Mouse (Mus musculus) common myeloid progenitor, adult 5-6 weeks (primary cell): ENCODE results near the gene Vmn1r194. TPM values are rescaled to one million over a fixed set of nuclear protein-coding genes. Genes with fewer than 3 reads are reported as not detected.
"Not testable (repeated sequence)": the region's sequence is repeated elsewhere in the genome, so short reads cannot be mapped to it uniquely, and the experiment has no call there.

Experiments used
- ATAC-seq: replicated peaks from 2 replicates; pipeline ENCODE4 v1.8.0; 2016; ENCODE audit warnings: low read depth, mild to moderate bottlenecking, moderate TSS enrichment, inconsistent platforms; ENCODE audit not compliant: poor library complexity, severe bottlenecking
- total RNA-seq: library from RNA; stranded (forward); fragments of 200-1000, 187-1606 nt; gene quantifications from 2 replicates; pipeline ENCODE4 v1.2.3, GENCODE M21; 2017

Gene Vmn1r194
- total RNA-seq: not detected in 2 replicates

DNA sequence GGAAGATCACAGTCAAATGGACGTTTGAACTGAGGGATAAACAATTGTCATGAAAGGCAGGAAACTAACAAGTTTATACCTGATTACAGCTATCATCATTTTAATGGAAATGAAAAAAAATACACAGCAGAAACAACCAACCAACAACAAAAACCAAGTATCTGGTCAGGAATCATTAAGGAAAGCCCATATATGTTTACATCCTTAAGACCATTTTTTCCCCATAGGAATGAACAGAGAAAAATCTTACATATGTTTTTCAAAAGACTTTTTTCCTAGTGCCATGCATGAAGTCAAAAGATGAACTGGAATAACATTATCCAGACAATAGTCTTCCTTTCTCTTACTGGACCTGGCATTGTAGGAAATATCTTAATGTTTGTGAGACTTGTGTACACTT lies at the start of gene Vmn1r194:
Gene Vmn1r194 (plus strand): TSS at position 301 of the 400 bp plus-strand sequence.
- ATAC-seq: no peak

DNA sequence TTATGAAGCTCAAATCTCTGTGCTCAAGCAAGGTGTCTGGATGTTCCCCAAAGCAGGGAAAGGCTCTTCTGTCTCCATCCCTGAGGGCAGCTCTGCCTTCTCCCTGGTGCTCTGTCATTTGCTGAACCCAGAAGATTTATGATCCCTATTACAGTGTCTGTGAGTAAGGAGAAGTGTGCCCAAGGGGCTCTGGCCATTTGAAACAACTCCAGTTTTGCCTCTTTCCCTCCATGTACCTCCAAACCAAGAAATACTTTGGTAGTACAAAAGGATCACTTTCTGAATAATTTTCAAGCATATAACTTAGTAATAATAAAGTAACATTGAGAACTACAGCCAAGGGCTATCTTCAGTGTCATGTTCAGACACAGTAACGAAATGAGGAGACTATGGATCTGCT lies 21.0 kb upstream of the Vmn1r194 start, which contains the start of gene Vmn1r193:
Gene Vmn1r193 (minus strand): TSS at position 101 of the 400 bp plus-strand sequence.
- ATAC-seq: not testable (repeated sequence)

DNA sequence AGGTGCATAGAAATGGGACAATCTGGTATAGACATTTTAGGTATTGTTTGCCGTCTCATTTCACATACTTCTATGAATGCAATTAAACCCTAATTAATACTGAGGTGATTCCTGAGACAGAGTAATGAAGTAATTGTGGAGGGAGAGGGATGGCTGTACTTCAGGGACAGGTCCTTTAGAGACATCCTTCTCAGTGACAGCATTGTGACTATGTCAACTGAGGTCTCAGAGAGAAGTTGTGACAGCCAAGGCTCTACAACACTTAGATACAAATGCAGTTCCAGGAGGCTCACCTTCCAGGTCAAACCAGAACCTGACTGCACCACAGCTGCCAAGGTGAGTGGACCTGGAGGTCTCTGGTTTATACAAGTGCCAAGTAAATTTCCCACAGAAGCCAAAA lies 26.2 kb downstream of the Vmn1r194 start, which contains the start of gene Vmn1r195:
Gene Vmn1r195 (plus strand): TSS at position 301 of the 400 bp plus-strand sequence.
- not testable (repeated sequence) for ATAC-seq

DNA sequence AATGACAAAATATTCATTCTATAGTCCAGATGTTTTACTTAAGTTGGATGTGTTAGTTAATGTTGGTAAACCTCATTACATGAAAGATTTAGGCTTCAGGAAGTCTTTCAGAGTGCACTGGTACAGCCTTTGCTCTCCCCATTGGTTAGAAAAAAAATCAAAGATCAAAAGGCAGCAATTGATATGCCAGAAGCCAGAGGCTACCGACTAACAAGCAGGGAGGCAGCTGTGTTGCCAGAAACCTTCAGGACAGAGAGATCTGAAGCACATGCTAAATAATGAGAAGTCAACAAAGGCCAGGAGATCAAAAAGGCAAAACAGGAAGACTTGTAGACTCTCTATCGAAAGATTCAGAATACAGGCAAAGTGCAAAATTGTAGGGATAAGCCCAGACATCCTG lies 27.7 kb downstream of the Vmn1r194 start:
- ATAC-seq: no peak

DNA sequence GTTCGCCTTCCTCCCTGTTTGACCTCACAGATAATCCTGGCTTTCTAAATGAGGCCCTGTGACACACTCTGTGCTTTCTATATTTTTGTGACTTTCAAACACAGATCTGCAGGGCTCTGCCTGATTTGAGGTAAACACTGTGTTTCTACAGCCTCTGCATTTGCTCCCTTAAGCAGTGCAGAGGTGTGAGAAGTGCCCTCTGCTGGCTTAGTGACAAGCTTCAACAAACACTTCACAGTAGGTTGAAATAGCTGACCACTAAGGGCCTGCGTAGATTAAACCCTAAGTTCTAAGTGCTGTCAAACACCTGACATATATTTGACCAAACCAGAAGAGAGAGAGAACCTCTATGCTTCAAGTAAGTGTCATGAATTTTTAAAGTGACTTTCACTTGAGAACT lies 40.6 kb downstream of the Vmn1r194 start:
- no peak for ATAC-seq

DNA sequence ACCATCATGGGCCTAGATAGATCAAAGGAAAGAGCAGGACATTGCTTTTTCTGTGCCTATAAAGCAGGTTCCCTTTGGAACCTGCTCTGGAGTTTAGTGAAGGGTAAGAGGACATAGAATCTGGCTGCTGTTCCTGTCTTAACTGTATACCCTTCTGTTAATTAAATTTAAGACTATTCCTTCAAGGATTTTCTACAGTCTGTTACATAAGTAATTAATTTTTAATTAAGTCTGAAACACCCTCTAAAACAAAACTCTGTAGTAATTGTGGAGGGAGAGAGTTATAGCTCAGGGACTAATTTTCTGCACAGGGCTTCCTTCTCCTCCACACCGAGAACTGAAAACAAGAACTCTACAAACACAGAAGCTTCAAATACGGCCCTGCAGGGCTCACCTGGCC lies 45.6 kb downstream of the Vmn1r194 start, which contains the start of gene Vmn1r196:
Gene Vmn1r196 (plus strand): TSS at position 301 of the 400 bp plus-strand sequence.
- ATAC-seq: no peak

Other genes starting within 250 kb of the Vmn1r194 start
- 0.73 and 5.5 TPM in 2 replicates for gene Prss16, start 234.5 kb upstream of the Vmn1r194 start, total RNA-seq
- gene Hist1h2ah, start 208.6 kb upstream of the Vmn1r194 start, total RNA-seq: 208 and 989 TPM in 2 replicates
- gene Hist1h2bk, start 208.3 kb upstream of the Vmn1r194 start, total RNA-seq: 1,449 and 1,731 TPM in 2 replicates
- 106 and 144 TPM in 2 replicates for gene Hist1h4i, start 202.9 kb upstream of the Vmn1r194 start, total RNA-seq
- 689 and 693 TPM in 2 replicates for gene Hist1h2ag, start 201.3 kb upstream of the Vmn1r194 start, total RNA-seq
- gene Hist1h2bj, start 201.0 kb upstream of the Vmn1r194 start, total RNA-seq: 591 and 710 TPM in 2 replicates
- gene Vmn1r188, start 159.8 kb upstream of the Vmn1r194 start, total RNA-seq: not detected in 2 replicates
- not detected in 2 replicates for gene Vmn1r189, start 138.4 kb upstream of the Vmn1r194 start, total RNA-seq
- gene Vmn1r191, start 60.2 kb upstream of the Vmn1r194 start, total RNA-seq: not detected in 2 replicates
- not detected in 2 replicates for gene Vmn1r192, start 53.1 kb upstream of the Vmn1r194 start, total RNA-seq
- gene Vmn1r193, start 21.1 kb upstream of the Vmn1r194 start, total RNA-seq: not detected in 2 replicates
- not detected in 2 replicates for gene Vmn1r195, start 26.3 kb downstream of the Vmn1r194 start, total RNA-seq
- gene Vmn1r196, start 45.7 kb downstream of the Vmn1r194 start, total RNA-seq: not detected in 2 replicates
- gene Vmn1r197, start 80.4 kb downstream of the Vmn1r194 start, total RNA-seq: not detected in 2 replicates
- not detected in 2 replicates for gene Vmn1r198, start 106.1 kb downstream of the Vmn1r194 start, total RNA-seq
- not detected in 2 replicates for gene Vmn1r199, start 135.6 kb downstream of the Vmn1r194 start, total RNA-seq
- not detected in 2 replicates for gene Vmn1r200, start 146.2 kb downstream of the Vmn1r194 start, total RNA-seq
- not detected in 2 replicates for gene Vmn1r201, start 227.7 kb downstream of the Vmn1r194 start, total RNA-seq